Mouse (Mus musculus): ENCODE measurements around the gene Selp.

Gene Selp

GRCm38 (mm10) chr1:164176856-164177255, 61.8 kb downstream of the Selp start:
- peak; percentile 52 for DNase-seq (ENCODE audit: low read depth, low spot score)
- H3K27me3 ChIP-seq (ENCODE audit: control insufficient read depth, insufficient read depth, low read length, poor library complexity, severe bottlenecking), result no peaks in the 10 kb centered on the region
- no peaks in the 10 kb centered on the region for H3K36me3 ChIP-seq (ENCODE audit: control insufficient read depth, insufficient read depth, low read length, poor library complexity, severe bottlenecking)

GRCm38 (mm10) chr1:164178429-164178828, 63.4 kb downstream of the Selp start:
- no peaks in the 10 kb centered on the region for H3K27me3 ChIP-seq (ENCODE audit: control insufficient read depth, insufficient read depth, low read length, poor library complexity, severe bottlenecking)
- H3K36me3 ChIP-seq (ENCODE audit: control insufficient read depth, insufficient read depth, low read length, poor library complexity, severe bottlenecking), result no peaks in the 10 kb centered on the region
- DNase-seq (ENCODE audit: low read depth, low spot score), result no peak

- Histone ChIP-seq H3K36me3 (ENCODE audit: control insufficient read depth, insufficient read depth, low read length, poor library complexity, severe bottlenecking) (no peaks in the 10 kb centered on the region), H3K27me3 (ENCODE audit: control insufficient read depth, insufficient read depth, low read length, poor library complexity, severe bottlenecking) (no peaks in the 10 kb centered on the region)
- peak; percentile 86 for DNase-seq (ENCODE audit: low read depth, low spot score)
Observed at GRCm38 (mm10) chr1:164184142-164184870, 69.2 kb downstream of the Selp start.

GRCm38 (mm10) chr1:164184871-164185223, 69.8 kb downstream of the Selp start:
- Histone ChIP-seq H3K27me3 (ENCODE audit: control insufficient read depth, insufficient read depth, low read length, poor library complexity, severe bottlenecking) (no peaks in the 10 kb centered on the region), H3K36me3 (ENCODE audit: control insufficient read depth, insufficient read depth, low read length, poor library complexity, severe bottlenecking) (no peaks in the 10 kb centered on the region)
- DNase-seq (ENCODE audit: low read depth, low spot score), result no peak

GRCm38 (mm10) chr1:164185316-164185715, 70.3 kb downstream of the Selp start:
- Histone ChIP-seq H3K27me3 (ENCODE audit: control insufficient read depth, insufficient read depth, low read length, poor library complexity, severe bottlenecking) (no peaks in the 10 kb centered on the region), H3K36me3 (ENCODE audit: control insufficient read depth, insufficient read depth, low read length, poor library complexity, severe bottlenecking) (no peaks in the 10 kb centered on the region)
- no peak for DNase-seq (ENCODE audit: low read depth, low spot score)

- no peak for DNase-seq (ENCODE audit: low read depth, low spot score)
- Histone ChIP-seq H3K27me3 (ENCODE audit: control insufficient read depth, insufficient read depth, low read length, poor library complexity, severe bottlenecking) (no peaks in the 10 kb centered on the region), H3K36me3 (ENCODE audit: control insufficient read depth, insufficient read depth, low read length, poor library complexity, severe bottlenecking) (no peaks in the 10 kb centered on the region)
Observed at GRCm38 (mm10) chr1:164187002-164187560, 72.0 kb downstream of the Selp start.

- Histone ChIP-seq H3K36me3 (ENCODE audit: control insufficient read depth, insufficient read depth, low read length, poor library complexity, severe bottlenecking) (no peaks in the 10 kb centered on the region), H3K27me3 (ENCODE audit: control insufficient read depth, insufficient read depth, low read length, poor library complexity, severe bottlenecking) (no peaks in the 10 kb centered on the region)
- no peak for DNase-seq (ENCODE audit: low read depth, low spot score)
Observed at GRCm38 (mm10) chr1:164199551-164199950, 84.5 kb downstream of the Selp start.
